Mouse (Mus musculus) midbrain, embryonic 13.5 days (tissue): ENCODE data around the gene Cmtm2b. TPM values are rescaled to one million over a fixed set of nuclear protein-coding genes. Genes with fewer than 3 reads are reported as not detected.

ENCODE experiments used
- ATAC-seq: fragments of 200-750 bp; cut with Nextera tagmentation; 2 replicates; pipeline ENCODE4 v1.8.0; 2017; ENCODE audit warnings: mild to moderate bottlenecking, moderate TSS enrichment, moderate library complexity
- H3K27ac ChIP-seq: fragments of 300-500 bp; sonication (generic); 2 replicates; pipeline ENCODE4 v1.5.1; 2015; ENCODE audit warnings: inconsistent platforms, mild to moderate bottlenecking, moderate library complexity
- H3K27me3 ChIP-seq: fragments of 300-500 bp; sonication (generic); 2 replicates; pipeline ENCODE4 v1.6.1; 2015; ENCODE audit warnings: mild to moderate bottlenecking, inconsistent platforms
- H3K36me3 ChIP-seq: fragments of 300-500 bp; sonication (generic); 2 replicates; pipeline ENCODE4 v1.6.1; 2015; ENCODE audit warnings: mild to moderate bottlenecking, inconsistent platforms
- H3K4me1 ChIP-seq: fragments of 300-500 bp; sonication (generic); replicated peaks from 2 replicates; pipeline ENCODE4 v1.6.1; 2015; ENCODE audit warnings: inconsistent platforms
- H3K4me2 ChIP-seq: fragments of 300-500 bp; sonication (generic); replicated peaks from 2 replicates; pipeline ENCODE4 v1.6.1; 2015; ENCODE audit warnings: moderate library complexity, mild to moderate bottlenecking, inconsistent platforms
- H3K4me3 ChIP-seq: fragments of 300-500 bp; sonication (generic); replicated peaks from 2 replicates; pipeline ENCODE4 v1.5.1; 2015; ENCODE audit warnings: mild to moderate bottlenecking, inconsistent platforms
- H3K9ac ChIP-seq: fragments of 300-500 bp; sonication (generic); replicated peaks from 2 replicates; pipeline ENCODE4 v1.6.1; 2015; ENCODE audit warnings: mild to moderate bottlenecking, inconsistent platforms
- H3K9me3 ChIP-seq: fragments of 300-500 bp; sonication (generic); 2 replicates; pipeline ENCODE4 v1.6.1; 2016; ENCODE audit warnings: mild to moderate bottlenecking, inconsistent platforms
- WGBS: fragments of 180-500 bp; shearing (Covaris S2); methylation state at CpG from one replicate; pipeline ENCODE4 v1.1.7; 2015; 5-methylcytosine and 5-hydroxymethylcytosine counted together
- polyA plus RNA-seq: library from polyadenylated mRNA; unstranded; fragments of >200 nt; fragmentation: Nextera tagmentation; extraction: Ambion mirVana; gene quantifications from 2 replicates; pipeline ENCODE4 v1.2.1, GENCODE M21; 2015

Cmtm2b gene
- polyA plus RNA-seq, 1 experiment from 2014 or later = not detected

DNA sequence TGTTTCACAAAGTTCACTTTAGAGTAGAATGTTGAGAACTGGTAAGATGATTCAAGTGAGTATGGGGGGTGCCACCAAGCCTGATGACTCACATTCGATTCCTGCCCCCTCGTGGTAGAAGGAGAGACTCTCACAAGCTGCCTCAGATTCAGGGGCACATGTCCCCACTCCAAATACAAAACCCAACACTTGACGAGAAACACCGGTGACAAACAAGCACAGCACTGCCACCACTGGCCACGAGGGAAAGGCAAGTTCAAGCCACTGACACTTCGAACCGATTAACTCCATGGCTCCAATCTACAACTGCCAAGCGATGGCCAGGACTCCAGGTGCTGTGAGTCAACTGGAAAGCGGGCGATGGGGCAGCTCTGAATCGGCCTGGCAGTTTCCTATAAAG is 51.7 kb downstream of the Cmtm2b start:
- 0 out of 2 replicates have a peak, but pooled peaks have one; percentile 25 for ATAC-seq
- no peaks in the 10 kb centered on the region for H3K36me3 ChIP-seq
- no peak overlapping the region for H3K4me2 ChIP-seq
- 77% methylated on average over 11 of the region's 11 CpGs for WGBS
- 0 out of 2 replicates have a peak overlapping the region, but pooled peaks have one; percentile 32 for H3K27ac ChIP-seq
- H3K27me3 ChIP-seq = no peaks in the 10 kb centered on the region
- no peak overlapping the region for H3K9ac ChIP-seq
- peaks cover 35% of the 10 kb centered on the region for H3K4me1 ChIP-seq
- H3K9me3 ChIP-seq = no peaks in the 10 kb centered on the region
- H3K4me3 ChIP-seq = no peak overlapping the region

DNA sequence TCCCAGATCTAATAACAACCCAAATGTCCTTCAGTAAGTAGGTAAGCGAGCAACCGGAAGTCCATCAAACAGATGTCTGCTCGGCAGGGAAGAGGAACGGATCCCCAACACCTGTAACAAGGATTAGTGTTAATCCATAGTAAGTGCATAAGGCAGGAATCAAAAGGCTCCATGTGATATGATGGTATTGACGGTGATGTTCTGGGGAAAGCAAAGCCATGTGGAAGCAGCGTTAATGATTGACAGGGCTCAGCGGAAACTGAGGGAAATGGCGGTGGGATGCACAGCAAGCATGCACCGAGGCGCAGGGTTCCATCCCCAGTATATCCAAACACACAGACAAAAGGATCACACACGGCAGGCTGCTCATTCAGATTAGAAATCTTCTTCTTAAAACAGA is 52.2 kb downstream of the Cmtm2b start:
- Histone ChIP-seq H3K27ac (no peak overlapping the region), H3K27me3 (no peaks in the 10 kb centered on the region), H3K9ac (no peak overlapping the region), H3K4me1 (peaks cover 31% of the 10 kb centered on the region), H3K9me3 (no peaks in the 10 kb centered on the region), H3K36me3 (no peaks in the 10 kb centered on the region), H3K4me2 (no peak overlapping the region), H3K4me3 (no peak overlapping the region)
- 50% methylated on average over 11 of the region's 11 CpGs for WGBS
- no peak for ATAC-seq

DNA sequence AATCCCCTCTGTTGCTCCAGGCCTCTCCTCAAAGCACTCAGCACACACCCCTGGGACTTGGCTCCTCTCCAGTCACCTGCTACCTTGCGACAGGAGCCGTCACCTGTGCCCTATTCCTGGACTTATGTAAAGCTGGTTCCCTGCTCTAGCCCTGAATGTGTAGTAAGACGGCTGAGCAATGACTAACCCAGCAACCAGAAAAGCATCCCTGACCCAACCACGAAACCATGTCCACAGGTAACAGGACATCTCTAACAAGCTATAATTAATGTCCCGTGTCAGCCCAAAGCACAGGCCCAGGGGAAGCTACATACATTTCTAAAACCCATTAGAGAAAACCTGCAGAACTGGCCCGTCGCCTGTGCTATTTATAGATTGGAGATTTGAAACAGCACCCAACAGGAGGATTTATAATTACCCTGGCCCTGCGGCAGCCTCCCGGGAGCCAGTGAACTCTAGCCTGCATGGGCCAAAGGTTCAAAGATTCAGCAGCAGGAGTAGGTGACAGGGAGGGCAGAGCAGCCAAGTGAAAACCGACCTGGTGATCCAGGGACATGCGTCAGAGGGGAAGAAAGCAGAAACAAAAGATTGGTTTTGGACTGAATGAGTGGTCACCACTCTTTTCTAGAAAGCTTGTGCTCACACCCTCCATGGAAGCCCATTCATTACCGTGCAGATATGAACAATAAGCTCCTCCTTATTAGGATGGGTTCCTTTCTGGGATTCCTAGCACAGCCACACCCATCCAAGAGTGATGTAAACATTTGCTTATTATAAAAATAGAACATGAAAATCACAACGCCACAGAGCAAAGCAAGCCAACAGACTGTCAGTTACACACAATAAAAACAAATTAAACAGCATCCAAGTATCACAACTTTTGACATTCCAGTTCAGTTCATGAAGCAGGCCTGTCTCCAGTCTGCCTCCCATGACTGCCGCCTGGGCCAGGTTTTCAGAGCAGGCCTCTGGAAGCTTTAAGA is 53.1 kb downstream of the Cmtm2b start:
- ATAC-seq = no peak
- Histone ChIP-seq H3K4me3 (no peak overlapping the region), H3K4me1 (peaks cover 26% of the 10 kb centered on the region), H3K9me3 (no peaks in the 10 kb centered on the region), H3K4me2 (no peak overlapping the region), H3K9ac (no peak overlapping the region), H3K27ac (peak overlapping the region; percentile 37), H3K27me3 (no peaks in the 10 kb centered on the region), H3K36me3 (no peaks in the 10 kb centered on the region)
- WGBS = 51% methylated on average over 14 of the region's 14 CpGs

DNA sequence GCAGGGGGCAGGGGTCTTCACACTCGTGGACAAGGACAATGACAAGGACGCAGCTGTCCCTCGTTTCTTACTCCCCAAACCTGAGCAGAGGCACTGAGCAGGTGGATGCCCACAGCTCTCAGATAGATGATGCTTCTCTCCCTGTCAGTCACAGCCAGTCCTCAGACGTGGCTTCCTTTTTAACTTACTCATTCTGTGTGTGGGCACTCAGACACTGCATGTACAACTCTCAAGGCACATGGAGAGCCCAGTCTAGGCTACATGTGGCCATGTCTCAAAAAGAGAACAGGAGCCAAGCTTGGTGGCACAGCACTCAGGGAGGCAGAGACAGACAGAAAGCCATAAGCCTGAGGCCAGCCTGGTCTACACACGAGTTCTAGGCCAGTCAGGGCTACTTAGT is 53.9 kb downstream of the Cmtm2b start:
- no peak overlapping the region for H3K4me3 ChIP-seq
- ATAC-seq = no peak
- H3K27me3 ChIP-seq = no peaks in the 10 kb centered on the region
- H3K27ac ChIP-seq = peak overlapping the region; percentile 25; the same call in 1 of the 2 replicates
- H3K36me3 ChIP-seq = no peaks in the 10 kb centered on the region
- H3K9ac ChIP-seq = no peak overlapping the region
- H3K4me2 ChIP-seq = no peak overlapping the region
- peaks cover 26% of the 10 kb centered on the region for H3K4me1 ChIP-seq
- WGBS = 51% methylated on average over 5 of the region's 5 CpGs
- H3K9me3 ChIP-seq = no peaks in the 10 kb centered on the region

DNA sequence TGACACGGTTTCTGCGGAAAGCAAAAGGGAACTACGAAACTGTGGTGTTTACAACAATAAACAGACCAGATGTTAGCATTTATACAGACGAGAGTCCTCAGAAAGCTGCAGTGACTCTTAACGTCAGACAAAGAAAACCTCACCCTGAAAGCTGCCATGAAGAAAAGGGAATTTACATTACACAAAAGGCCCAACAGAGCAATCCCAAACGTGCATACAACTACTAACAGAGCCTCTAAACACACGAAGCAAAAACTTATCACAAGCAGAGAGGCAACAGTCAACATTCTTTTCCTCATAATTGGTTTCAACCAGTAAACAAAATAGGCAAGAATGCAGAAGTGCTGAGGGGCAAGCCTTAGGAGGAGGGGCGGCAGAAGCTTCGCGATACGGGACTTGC is 54.6 kb downstream of the Cmtm2b start:
- Histone ChIP-seq H3K4me2 (no peak overlapping the region), H3K36me3 (no peaks in the 10 kb centered on the region), H3K4me3 (no peak overlapping the region), H3K9me3 (no peaks in the 10 kb centered on the region), H3K27me3 (no peaks in the 10 kb centered on the region), H3K27ac (no peak overlapping the region), H3K9ac (no peak overlapping the region), H3K4me1 (peaks cover 26% of the 10 kb centered on the region)
- WGBS = 31% methylated on average over 11 of the region's 11 CpGs
- no peak for ATAC-seq

DNA sequence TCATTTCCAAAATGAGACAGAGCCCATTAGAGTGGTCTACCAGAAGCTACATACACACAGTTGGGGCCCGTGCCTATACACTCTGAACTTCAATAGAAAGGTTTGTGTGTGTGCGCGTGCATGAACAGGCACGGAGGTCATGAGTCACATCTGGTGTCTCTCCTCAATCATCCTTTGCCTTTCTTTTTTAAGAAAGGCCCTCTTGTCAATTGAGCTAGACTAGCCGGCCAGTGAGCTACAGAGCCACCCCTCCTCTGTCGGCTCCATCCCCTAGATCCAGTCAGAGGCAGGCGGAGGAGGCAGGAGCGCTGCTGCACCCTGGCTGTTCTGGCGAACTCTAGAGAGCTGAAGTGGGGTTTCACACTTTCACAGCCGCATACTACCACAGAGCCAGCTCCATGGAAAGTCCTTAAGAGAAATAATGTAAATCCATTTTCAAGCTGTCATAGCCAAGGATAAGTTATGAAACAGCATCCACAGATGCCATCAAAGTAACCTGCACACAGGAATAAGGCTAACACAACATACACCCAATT is 57.3 kb downstream of the Cmtm2b start:
- Histone ChIP-seq H3K9ac (no peak overlapping the region), H3K27me3 (no peaks in the 10 kb centered on the region), H3K36me3 (no peaks in the 10 kb centered on the region), H3K9me3 (no peaks in the 10 kb centered on the region), H3K4me3 (no peak overlapping the region), H3K4me1 (peaks cover 31% of the 10 kb centered on the region), H3K4me2 (no peak overlapping the region), H3K27ac (no peak overlapping the region)
- no peak for ATAC-seq
- 61% methylated on average over 10 of the region's 10 CpGs for WGBS

DNA sequence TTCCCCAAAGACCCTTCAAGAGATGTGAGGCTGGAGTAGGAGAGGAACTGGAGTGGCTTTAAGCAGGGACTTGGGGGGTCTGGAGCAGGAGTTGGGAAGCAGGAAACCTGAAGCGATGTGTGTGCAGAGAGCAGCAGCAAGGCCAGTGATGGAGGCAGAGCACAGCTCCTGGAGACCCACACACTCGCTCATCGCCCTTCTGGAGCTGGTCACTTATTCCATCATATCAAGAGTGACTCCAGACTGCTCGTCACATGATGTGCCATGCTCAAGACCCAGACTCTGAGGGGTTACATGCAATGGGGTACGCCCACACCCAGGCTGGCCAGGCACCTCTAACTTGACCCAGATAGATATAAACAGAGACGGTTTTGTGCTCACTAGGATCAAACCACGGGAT is 58.2 kb downstream of the Cmtm2b start:
- Histone ChIP-seq H3K4me2 (no peak overlapping the region), H3K4me3 (no peak overlapping the region), H3K27ac (no peak overlapping the region), H3K9ac (no peak overlapping the region), H3K27me3 (no peaks in the 10 kb centered on the region), H3K4me1 (peaks cover 23% of the 10 kb centered on the region), H3K9me3 (no peaks in the 10 kb centered on the region), H3K36me3 (no peaks in the 10 kb centered on the region)
- ATAC-seq = no peak
- 91% methylated on average over 7 of the region's 7 CpGs for whole genome bisulfite sequencing

Other genes starting within 250 kb of the Cmtm2b start
- 12.8 TPM in 2 replicates for gene Cdh5, start 220.6 kb upstream of the Cmtm2b start, polyA plus RNA-seq
- 1.8 and 2.0 TPM in 2 replicates for gene Bean1, start 151.8 kb upstream of the Cmtm2b start, polyA plus RNA-seq
- 43.1 and 46.3 TPM in 2 replicates for gene Tk2, start 73.7 kb upstream of the Cmtm2b start, polyA plus RNA-seq
- gene Cklf, start 71.4 kb upstream of the Cmtm2b start, polyA plus RNA-seq = 34.4 and 36.5 TPM in 2 replicates
- gene Cmtm2a, start 29.0 kb upstream of the Cmtm2b start, polyA plus RNA-seq = not detected in 2 replicates
- not detected in 2 replicates for gene Gm45711, start 12.1 kb upstream of the Cmtm2b start, polyA plus RNA-seq
- gene Cmtm1, start 12.1 kb upstream of the Cmtm2b start, polyA plus RNA-seq = not detected in 2 replicates
- gene Gm11020, start 663 bp upstream of the Cmtm2b start, polyA plus RNA-seq = not detected in 2 replicates
- gene Cmtm3, start 17.2 kb downstream of the Cmtm2b start, polyA plus RNA-seq = 31.4 and 34.9 TPM in 2 replicates
- 1.8 TPM in 2 replicates for gene Cmtm4, start 73.6 kb downstream of the Cmtm2b start, polyA plus RNA-seq
- gene Dync1li2, start 120.8 kb downstream of the Cmtm2b start, polyA plus RNA-seq = 120 and 124 TPM in 2 replicates
- gene Terb1, start 187.7 kb downstream of the Cmtm2b start, polyA plus RNA-seq = 0.18 and 0.27 TPM in 2 replicates
- 107 and 117 TPM in 2 replicates for gene Nae1, start 212.4 kb downstream of the Cmtm2b start, polyA plus RNA-seq
- 1.7 and 2.2 TPM in 2 replicates for gene Car7, start 212.5 kb downstream of the Cmtm2b start, polyA plus RNA-seq